Mouse (Mus musculus) intestine, postnatal 0 days (tissue): ENCODE measurements around the gene Fam160a1. TPM values are rescaled to one million over a fixed set of nuclear protein-coding genes. Genes with fewer than 3 reads are reported as not detected.

Experiments
- ATAC-seq: fragments of 200-750 bp; cut with Nextera tagmentation; 2 replicates; pipeline ENCODE4 v1.8.0; 2017; ENCODE audit warnings: mild to moderate bottlenecking, moderate TSS enrichment, moderate library complexity
- H3K27ac ChIP-seq: fragments of 300-500 bp; sonication (generic); 2 replicates; pipeline ENCODE4 v1.5.1; 2014; ENCODE audit warnings: mild to moderate bottlenecking, low read depth, low read length, moderate library complexity
- H3K27me3 ChIP-seq: fragments of 300-500 bp; sonication (generic); replicated peaks from 2 replicates; pipeline ENCODE4 v1.6.1; 2014; ENCODE audit warnings: low read length, mixed read lengths; ENCODE audit not compliant: control insufficient read depth, insufficient read depth
- H3K36me3 ChIP-seq: fragments of 300-500 bp; sonication (generic); 2 replicates; pipeline ENCODE4 v1.6.1; 2014; ENCODE audit warnings: mild to moderate bottlenecking, moderate library complexity; ENCODE audit not compliant: control insufficient read depth, insufficient read depth
- H3K4me1 ChIP-seq: fragments of 300-500 bp; sonication (generic); replicated peaks from 2 replicates; pipeline ENCODE4 v1.6.1; 2014; ENCODE audit warnings: antibody characterized with exemption, low read length, mixed read lengths; ENCODE audit not compliant: control insufficient read depth, insufficient read depth
- H3K4me2 ChIP-seq: fragments of 300-500 bp; sonication (generic); replicated peaks from 2 replicates; pipeline ENCODE4 v1.6.1; 2014; ENCODE audit warnings: low read depth, mild to moderate bottlenecking, moderate library complexity
- H3K4me3 ChIP-seq: fragments of 300-500 bp; sonication (generic); 2 replicates; pipeline ENCODE4 v1.5.1; 2014; ENCODE audit warnings: low read depth, low read length
- H3K9ac ChIP-seq: fragments of 300-500 bp; sonication (generic); 2 replicates; pipeline ENCODE4 v1.6.1; 2014; ENCODE audit warnings: mild to moderate bottlenecking, low read depth, low read length
- H3K9me3 ChIP-seq: fragments of 300-500 bp; sonication (generic); 2 replicates; pipeline ENCODE4 v1.6.1; 2016; ENCODE audit warnings: mixed run types; ENCODE audit not compliant: control insufficient read depth
- CTCF ChIP-seq: sonication (generic); IDR thresholded peaks from 2 replicates; pipeline ENCODE4 v1.5.1; 2016; ENCODE audit warnings: low read depth, mild to moderate bottlenecking, control low read depth, antibody characterized with exemption, moderate library complexity
- WGBS: fragments of 180-500 bp; shearing (Covaris S2); extraction: QIAGEN DNeasy Blood & Tissue Kit; methylation state at CpG from one replicate; pipeline ENCODE4 v1.1.7; 2014; 5-methylcytosine and 5-hydroxymethylcytosine counted together
- polyA plus RNA-seq: library from polyadenylated mRNA; unstranded; fragments of >200 nt; fragmentation: Nextera tagmentation; extraction: Ambion mirVana; gene quantifications from 2 replicates; pipeline ENCODE4 v1.2.1, GENCODE M21; 2015

Fam160a1 gene
- polyA plus RNA-seq, 1 experiment from 2014 or later = 2.6 TPM

DNA sequence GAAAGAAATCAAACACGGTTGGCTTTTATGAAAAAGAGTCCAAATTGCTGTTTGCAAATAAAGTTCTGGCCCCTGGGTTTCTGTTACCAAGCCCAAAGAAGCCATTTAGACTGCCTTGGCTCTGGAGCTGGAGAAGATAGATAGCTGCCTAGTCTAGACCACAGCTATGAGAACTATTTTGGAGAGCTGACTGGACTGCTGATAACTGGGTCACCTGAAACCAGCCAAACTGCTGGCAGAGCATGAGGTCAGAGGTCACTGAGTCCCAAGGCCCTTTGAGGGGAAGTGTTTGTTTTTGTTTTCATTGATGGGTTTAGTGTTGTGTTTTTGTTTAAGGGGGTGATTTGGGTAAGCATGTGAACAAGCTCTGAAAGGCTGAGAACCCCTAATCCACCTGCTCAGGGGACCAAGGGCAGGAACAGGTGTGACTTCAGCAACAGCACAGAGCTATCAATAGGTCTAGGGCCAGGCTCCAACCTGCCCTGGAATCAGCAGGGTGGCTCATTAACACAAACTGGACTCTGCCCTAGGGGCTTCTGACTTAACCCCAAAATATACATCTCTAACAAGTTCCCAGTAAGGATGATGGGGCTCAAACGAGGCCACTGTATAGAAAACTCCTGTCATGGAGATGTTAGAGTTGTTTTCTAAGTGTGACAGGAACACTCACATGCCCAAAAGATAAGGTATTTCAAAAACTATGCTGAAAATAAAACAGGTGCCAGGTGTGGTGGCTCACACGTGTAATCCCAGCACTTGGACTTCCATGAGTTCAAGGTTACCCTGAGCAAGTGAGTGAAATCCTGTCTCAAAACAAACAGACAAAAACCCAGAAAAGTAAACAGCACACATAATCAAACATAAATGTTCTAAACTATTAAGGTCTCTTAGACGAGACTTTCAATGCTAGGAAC is 3.7 kb downstream of the Fam160a1 start:
- Histone ChIP-seq H3K27ac (no peak overlapping the region), H3K4me3 (no peak overlapping the region), H3K9ac (no peak overlapping the region), H3K4me2 (no peak overlapping the region), H3K27me3 (no peaks in the 10 kb centered on the region), H3K9me3 (no peaks in the 10 kb centered on the region), H3K36me3 (no peaks in the 10 kb centered on the region), H3K4me1 (no peaks in the 10 kb centered on the region)
- 46% methylated on average over 4 of the region's 4 CpGs for WGBS
- ATAC-seq = no peak
- TF ChIP-seq CTCF = no peak

DNA sequence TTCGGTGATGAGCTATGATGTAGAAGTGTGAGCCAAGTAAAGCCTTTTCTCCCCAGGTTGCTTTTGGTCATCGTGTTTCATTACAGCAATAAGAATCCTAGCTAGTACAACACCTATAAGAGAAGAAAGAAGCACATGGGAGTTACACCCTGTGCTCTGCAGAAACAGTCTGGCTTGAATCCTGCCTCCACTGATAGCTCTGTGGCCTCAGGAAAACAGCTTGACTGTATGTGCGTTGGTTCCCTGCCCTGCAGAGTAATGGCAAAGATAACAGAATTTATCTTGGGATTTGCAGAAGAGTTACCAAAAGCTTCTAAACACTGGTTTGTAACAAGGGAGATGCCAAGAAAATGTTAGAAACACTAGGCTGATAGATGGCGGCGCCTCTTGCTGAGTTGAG is 5.1 kb downstream of the Fam160a1 start:
- no peak for TF ChIP-seq CTCF
- H3K27ac ChIP-seq = no peak overlapping the region
- no peaks in the 10 kb centered on the region for H3K27me3 ChIP-seq
- no peak overlapping the region for H3K4me2 ChIP-seq
- 91% methylated on average over 5 of the region's 5 CpGs for WGBS
- no peaks in the 10 kb centered on the region for H3K36me3 ChIP-seq
- no peak overlapping the region for H3K9ac ChIP-seq
- H3K4me3 ChIP-seq = no peak overlapping the region
- no peak for ATAC-seq
- H3K4me1 ChIP-seq = no peaks in the 10 kb centered on the region
- no peaks in the 10 kb centered on the region for H3K9me3 ChIP-seq

DNA sequence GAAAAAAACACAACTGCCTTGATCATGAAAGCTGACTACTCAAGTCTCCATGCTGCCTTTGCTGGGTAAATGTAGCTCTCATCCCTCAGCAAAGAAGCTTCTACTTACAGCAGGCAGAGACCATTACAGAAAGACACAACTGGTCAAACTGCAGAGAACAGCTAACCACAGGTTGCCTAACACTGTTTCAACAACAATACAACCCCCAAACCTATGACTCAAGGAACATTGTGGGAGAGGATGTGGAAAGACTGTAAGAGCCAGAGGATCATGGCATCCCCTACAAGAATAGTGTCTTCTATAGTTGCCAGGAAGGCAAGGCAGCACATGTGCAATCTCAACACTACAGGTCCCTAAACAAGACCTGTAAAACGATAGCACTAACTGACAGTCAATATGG is 23.9 kb downstream of the Fam160a1 start:
- Histone ChIP-seq H3K9me3 (no peaks in the 10 kb centered on the region), H3K4me1 (no peaks in the 10 kb centered on the region), H3K4me3 (no peak overlapping the region), H3K27me3 (no peaks in the 10 kb centered on the region), H3K27ac (no peak overlapping the region), H3K36me3 (no peaks in the 10 kb centered on the region), H3K4me2 (no peak overlapping the region), H3K9ac (no peak overlapping the region)
- WGBS = 55% methylated on average over 1 of the region's 1 CpGs
- TF ChIP-seq CTCF = no peak
- ATAC-seq = no peak

DNA sequence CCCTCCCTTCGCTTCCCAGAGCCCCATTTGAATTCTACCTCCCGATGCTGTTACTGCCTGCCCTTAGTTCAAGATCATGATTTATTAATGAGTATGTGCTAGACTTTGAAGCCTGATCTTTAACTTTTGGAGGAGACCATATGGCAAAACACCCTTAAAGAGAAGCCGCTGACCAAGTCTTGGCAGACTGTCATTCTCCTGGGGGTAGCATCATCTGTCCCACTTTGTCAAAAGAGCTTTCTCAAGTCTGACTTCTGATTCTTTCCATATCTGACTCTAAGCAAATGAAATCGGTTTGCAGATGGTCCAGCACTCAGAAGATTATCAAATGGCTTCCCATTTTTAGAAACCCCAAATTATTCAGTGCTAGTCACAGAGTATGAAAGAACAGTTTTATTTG is 27.3 kb downstream of the Fam160a1 start:
- H3K9ac ChIP-seq = no peak overlapping the region
- no peak for ATAC-seq
- H3K27ac ChIP-seq = no peak overlapping the region
- H3K4me3 ChIP-seq = no peak overlapping the region
- no peak for TF ChIP-seq CTCF
- H3K4me2 ChIP-seq = no peak overlapping the region
- H3K9me3 ChIP-seq = no peaks in the 10 kb centered on the region
- 80% methylated on average over 4 of the region's 4 CpGs for WGBS
- no peaks in the 10 kb centered on the region for H3K4me1 ChIP-seq
- H3K27me3 ChIP-seq = no peaks in the 10 kb centered on the region
- H3K36me3 ChIP-seq = no peaks in the 10 kb centered on the region

DNA sequence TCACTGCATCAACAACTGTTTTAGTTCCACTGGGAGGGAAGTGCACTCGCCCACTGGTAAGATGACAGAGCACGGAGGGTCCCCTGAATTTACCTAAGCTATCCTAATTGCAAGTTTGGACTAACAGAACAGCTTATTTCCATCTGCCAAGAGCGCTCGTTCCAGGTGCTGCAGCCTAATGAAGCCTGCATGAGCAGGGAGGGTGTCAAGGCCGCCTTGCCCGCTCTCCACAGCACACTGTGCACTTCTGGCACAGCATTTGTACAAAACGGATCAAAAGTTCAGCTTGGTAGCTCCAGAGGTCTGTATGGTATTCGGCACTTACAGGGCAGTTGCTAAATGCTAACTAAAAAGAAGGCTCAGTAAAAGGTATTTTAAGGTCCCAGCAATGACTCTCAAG is 30.6 kb downstream of the Fam160a1 start:
- no peaks in the 10 kb centered on the region for H3K9me3 ChIP-seq
- H3K4me1 ChIP-seq = no peaks in the 10 kb centered on the region
- no peak overlapping the region for H3K4me3 ChIP-seq
- no peak overlapping the region for H3K9ac ChIP-seq
- 83% methylated on average over 8 of the region's 8 CpGs for WGBS
- H3K36me3 ChIP-seq = no peaks in the 10 kb centered on the region
- ATAC-seq = no peak
- H3K27ac ChIP-seq = no peak overlapping the region
- no peak for TF ChIP-seq CTCF
- no peaks in the 10 kb centered on the region for H3K27me3 ChIP-seq
- H3K4me2 ChIP-seq = no peak overlapping the region

DNA sequence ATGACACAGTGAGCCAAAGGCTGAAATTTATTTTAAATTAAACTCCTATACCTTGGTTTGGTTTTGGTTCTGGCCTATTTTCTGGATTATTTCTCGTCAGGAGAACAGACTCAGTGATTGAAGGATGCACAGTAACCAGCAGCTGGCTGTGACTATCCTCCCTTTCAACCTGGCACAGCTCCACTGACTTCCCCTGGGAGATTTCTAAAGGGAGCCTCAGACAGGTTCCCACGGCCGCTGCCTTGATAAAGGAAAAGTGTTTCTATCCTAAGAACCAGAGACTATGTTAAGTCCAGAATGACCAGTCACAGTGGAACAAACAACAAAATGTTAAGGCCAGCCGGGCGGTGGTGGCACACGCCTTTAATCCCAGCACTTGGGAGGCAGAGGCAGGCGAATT is 36.2 kb downstream of the Fam160a1 start:
- Histone ChIP-seq H3K36me3 (no peaks in the 10 kb centered on the region), H3K27ac (no peak overlapping the region), H3K9me3 (no peaks in the 10 kb centered on the region), H3K9ac (no peak overlapping the region), H3K4me1 (no peaks in the 10 kb centered on the region), H3K27me3 (no peaks in the 10 kb centered on the region), H3K4me2 (no peak overlapping the region), H3K4me3 (no peak overlapping the region)
- ATAC-seq = no peak
- 80% methylated on average over 7 of the region's 7 CpGs for WGBS
- TF ChIP-seq CTCF = no peak
